Mouse (Mus musculus): ENCODE measurements at regions not wholly inside any gene's neighbourhood (a gene's known extent, or its start where the extent isn't known, plus 50 kb on each side); places are given as distances from the start of the nearest gene placed in this dataset.

DNA sequence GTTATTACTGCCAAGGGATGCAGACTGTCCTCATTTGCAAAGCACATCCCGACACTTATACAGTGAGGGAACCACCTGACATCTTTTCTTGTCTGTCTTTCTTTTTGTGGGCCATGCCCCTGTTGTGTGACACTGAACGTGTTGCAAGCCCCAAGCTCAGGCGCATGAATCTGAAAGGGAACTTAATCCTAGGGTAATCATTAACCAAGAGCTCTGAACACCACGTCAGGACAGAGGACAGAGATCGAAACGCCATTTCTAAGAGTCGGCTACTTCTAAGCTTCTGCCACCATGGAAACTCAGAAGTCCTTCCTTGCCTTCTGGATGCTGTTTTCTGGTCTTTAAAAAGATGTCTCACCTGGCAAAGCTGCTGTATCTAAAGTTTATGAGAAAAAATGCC, 170.3 kb upstream of the Klf14 start:
- no peaks in the 10 kb centered on the region for H3K36me3 ChIP-seq (ENCODE audit: control insufficient read depth, insufficient read depth, low read length)
- H3K4me3 ChIP-seq (ENCODE audit: low read depth, low read length) = no peak overlapping the region
- H3K27me3 ChIP-seq (ENCODE audit: control insufficient read depth, insufficient read depth, low read length) = no peaks in the 10 kb centered on the region
- WGBS = 65% methylated on average over 7 of the region's 7 CpGs
- H3K27ac ChIP-seq (ENCODE audit: low read length) = peak overlapping the region; percentile 48; the same call in 1 of the 2 replicates
- no peak overlapping the region for H3K4me2 ChIP-seq (replicated peaks; ENCODE audit: low read depth, low read length)
- no peaks in the 10 kb centered on the region for H3K4me1 ChIP-seq (ENCODE audit: control insufficient read depth, insufficient read depth, low read length)
- ATAC-seq (ENCODE audit: insufficient number of reproducible peaks, insufficient read depth, low FRiP score, low read depth) = peak; percentile 81
- H3K9ac ChIP-seq (replicated peaks; ENCODE audit: low read depth, low read length) = no peak overlapping the region
- H3K9me3 ChIP-seq (ENCODE audit: control insufficient read depth, low read depth, low read length) = no peaks in the 10 kb centered on the region

GRCm38 (mm10) chr6:31129987-31130386, 171.1 kb upstream of the Klf14 start:
- Histone ChIP-seq H3K9ac (replicated peaks; ENCODE audit: low read depth, low read length) (no peak overlapping the region), H3K4me1 (ENCODE audit: control insufficient read depth, insufficient read depth, low read length) (no peaks in the 10 kb centered on the region), H3K27ac (ENCODE audit: low read length) (no peak overlapping the region), H3K9me3 (ENCODE audit: control insufficient read depth, low read depth, low read length) (no peaks in the 10 kb centered on the region), H3K4me3 (ENCODE audit: low read depth, low read length) (no peak overlapping the region), H3K27me3 (ENCODE audit: control insufficient read depth, insufficient read depth, low read length) (no peaks in the 10 kb centered on the region), H3K36me3 (ENCODE audit: control insufficient read depth, insufficient read depth, low read length) (no peaks in the 10 kb centered on the region), H3K4me2 (replicated peaks; ENCODE audit: low read depth, low read length) (no peak overlapping the region)
- WGBS = 76% methylated on average over 7 of the region's 7 CpGs
- ATAC-seq (ENCODE audit: insufficient number of reproducible peaks, insufficient read depth, low FRiP score, low read depth) = no peak

DNA sequence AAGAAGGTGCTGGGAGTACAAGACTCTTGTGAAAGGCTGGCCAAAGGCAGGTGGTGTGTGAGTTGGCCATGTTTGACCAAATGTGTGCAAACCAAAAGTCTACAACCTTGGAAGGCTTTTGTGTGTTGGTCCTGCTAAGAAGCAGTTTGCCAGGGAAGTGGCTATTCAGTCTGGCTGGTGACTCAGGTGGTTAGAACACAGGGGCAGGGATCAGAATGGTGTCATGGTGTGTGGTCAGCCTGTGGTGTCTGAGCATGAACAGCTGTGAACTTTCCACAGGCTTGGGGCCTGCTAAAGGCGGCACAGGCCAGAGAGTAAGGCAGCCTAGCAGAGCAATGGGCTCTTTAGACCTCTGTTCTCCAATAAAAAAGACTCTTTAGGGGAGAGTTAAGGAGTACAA, 171.6 kb upstream of the Klf14 start:
- Histone ChIP-seq H3K4me1 (ENCODE audit: control insufficient read depth, insufficient read depth, low read length) (no peaks in the 10 kb centered on the region), H3K27me3 (ENCODE audit: control insufficient read depth, insufficient read depth, low read length) (no peaks in the 10 kb centered on the region), H3K4me3 (ENCODE audit: low read depth, low read length) (no peak overlapping the region), H3K27ac (ENCODE audit: low read length) (no peak overlapping the region), H3K36me3 (ENCODE audit: control insufficient read depth, insufficient read depth, low read length) (no peaks in the 10 kb centered on the region), H3K9me3 (ENCODE audit: control insufficient read depth, low read depth, low read length) (no peaks in the 10 kb centered on the region), H3K9ac (replicated peaks; ENCODE audit: low read depth, low read length) (no peak overlapping the region), H3K4me2 (replicated peaks; ENCODE audit: low read depth, low read length) (no peak overlapping the region)
- WGBS = 88% methylated on average over 1 of the region's 1 CpGs
- ATAC-seq (ENCODE audit: insufficient number of reproducible peaks, insufficient read depth, low FRiP score, low read depth) = no peak

- Histone ChIP-seq H3K27me3 (ENCODE audit: control insufficient read depth, insufficient read depth, low read length) (no peaks in the 10 kb centered on the region), H3K4me1 (ENCODE audit: control insufficient read depth, insufficient read depth, low read length) (no peaks in the 10 kb centered on the region), H3K4me3 (ENCODE audit: low read depth, low read length) (no peak overlapping the region), H3K27ac (ENCODE audit: low read length) (no peak overlapping the region), H3K4me2 (replicated peaks; ENCODE audit: low read depth, low read length) (no peak overlapping the region), H3K9me3 (ENCODE audit: control insufficient read depth, low read depth, low read length) (no peaks in the 10 kb centered on the region), H3K9ac (replicated peaks; ENCODE audit: low read depth, low read length) (no peak overlapping the region), H3K36me3 (ENCODE audit: control insufficient read depth, insufficient read depth, low read length) (no peaks in the 10 kb centered on the region)
- no peak for ATAC-seq (ENCODE audit: insufficient number of reproducible peaks, insufficient read depth, low FRiP score, low read depth)
- 80% methylated on average over 9 of the region's 9 CpGs for WGBS
Measured at GRCm38 (mm10) chr6:31131716-31132115, 172.8 kb upstream of the Klf14 start.

DNA sequence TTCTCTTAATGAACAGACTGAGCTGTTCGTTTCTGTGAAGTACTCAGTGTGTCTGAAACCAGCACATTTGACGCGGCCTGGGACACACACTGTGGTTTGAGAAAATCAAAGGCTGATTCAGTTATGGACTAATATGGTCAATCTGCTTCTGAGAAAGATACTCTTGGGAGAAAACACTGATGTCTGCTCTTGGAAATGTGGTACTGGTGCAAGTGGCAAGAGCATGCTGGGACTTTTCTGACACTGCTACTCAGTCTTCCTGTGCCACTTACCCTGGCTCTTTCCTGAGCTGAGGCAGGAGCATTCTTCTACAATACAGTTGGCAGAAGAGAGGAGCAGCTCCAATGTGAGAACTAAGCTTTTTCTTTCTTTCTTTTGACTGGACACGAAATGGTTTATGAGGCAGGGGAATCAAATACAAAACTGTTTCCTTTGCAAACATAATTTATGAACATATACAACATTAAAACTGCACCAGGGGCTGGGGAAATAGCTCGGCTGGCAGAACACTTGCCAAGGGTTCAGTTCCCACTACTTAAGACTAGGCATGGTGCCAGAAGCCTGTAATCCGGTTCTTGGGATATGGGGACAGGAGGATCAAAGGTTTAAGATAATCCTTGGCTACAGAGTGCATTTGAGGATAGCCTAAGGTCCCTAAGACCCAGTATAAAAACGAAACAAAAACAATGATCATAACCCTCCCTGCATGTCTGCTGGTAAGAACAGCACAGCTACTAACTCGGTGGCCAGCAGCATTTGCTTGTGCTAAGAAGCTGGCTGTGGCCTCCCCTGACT, 173.7 kb upstream of the Klf14 start:
- ATAC-seq (ENCODE audit: insufficient number of reproducible peaks, insufficient read depth, low FRiP score, low read depth) = no peak
- H3K27ac ChIP-seq (ENCODE audit: low read length) = no peak overlapping the region
- WGBS = 66% methylated on average over 8 of the region's 8 CpGs

GRCm38 (mm10) chr6:31133896-31134735, 175.2 kb upstream of the Klf14 start:
- 64% methylated on average over 11 of the region's 11 CpGs for WGBS
- H3K4me2 ChIP-seq (replicated peaks; ENCODE audit: low read depth, low read length) = no peak overlapping the region
- ATAC-seq (ENCODE audit: insufficient number of reproducible peaks, insufficient read depth, low FRiP score, low read depth) = peak; percentile 56; the same call in 1 of the 2 replicates
- no peaks in the 10 kb centered on the region for H3K9me3 ChIP-seq (ENCODE audit: control insufficient read depth, low read depth, low read length)
- no peaks in the 10 kb centered on the region for H3K4me1 ChIP-seq (ENCODE audit: control insufficient read depth, insufficient read depth, low read length)
- no peak overlapping the region for H3K4me3 ChIP-seq (ENCODE audit: low read depth, low read length)
- no peak overlapping the region for H3K9ac ChIP-seq (replicated peaks; ENCODE audit: low read depth, low read length)
- H3K27ac ChIP-seq (ENCODE audit: low read length) = peak overlapping the region; percentile 67
- H3K27me3 ChIP-seq (ENCODE audit: control insufficient read depth, insufficient read depth, low read length) = no peaks in the 10 kb centered on the region
- no peaks in the 10 kb centered on the region for H3K36me3 ChIP-seq (ENCODE audit: control insufficient read depth, insufficient read depth, low read length)

More for the DNA sequence above, 173.7 kb upstream of the Klf14 start:
- H3K36me3 ChIP-seq (ENCODE audit: control insufficient read depth, insufficient read depth, low read length) = no peaks in the 10 kb centered on the region
- no peaks in the 10 kb centered on the region for H3K27me3 ChIP-seq (ENCODE audit: control insufficient read depth, insufficient read depth, low read length)
- H3K4me2 ChIP-seq (replicated peaks; ENCODE audit: low read depth, low read length) = no peak overlapping the region
- no peaks in the 10 kb centered on the region for H3K4me1 ChIP-seq (ENCODE audit: control insufficient read depth, insufficient read depth, low read length)
- no peak overlapping the region for H3K4me3 ChIP-seq (ENCODE audit: low read depth, low read length)
- no peak overlapping the region for H3K9ac ChIP-seq (replicated peaks; ENCODE audit: low read depth, low read length)
- no peaks in the 10 kb centered on the region for H3K9me3 ChIP-seq (ENCODE audit: control insufficient read depth, low read depth, low read length)

- no peak for ATAC-seq (ENCODE audit: insufficient number of reproducible peaks, insufficient read depth, low FRiP score, low read depth)
- 73% methylated on average over 8 of the region's 8 CpGs for whole genome bisulfite sequencing
- H3K27ac ChIP-seq (ENCODE audit: low read length) = peak overlapping the region; percentile 58; the same call in 1 of the 2 replicates
Measured at GRCm38 (mm10) chr6:31134736-31135077, 175.8 kb upstream of the Klf14 start.

DNA sequence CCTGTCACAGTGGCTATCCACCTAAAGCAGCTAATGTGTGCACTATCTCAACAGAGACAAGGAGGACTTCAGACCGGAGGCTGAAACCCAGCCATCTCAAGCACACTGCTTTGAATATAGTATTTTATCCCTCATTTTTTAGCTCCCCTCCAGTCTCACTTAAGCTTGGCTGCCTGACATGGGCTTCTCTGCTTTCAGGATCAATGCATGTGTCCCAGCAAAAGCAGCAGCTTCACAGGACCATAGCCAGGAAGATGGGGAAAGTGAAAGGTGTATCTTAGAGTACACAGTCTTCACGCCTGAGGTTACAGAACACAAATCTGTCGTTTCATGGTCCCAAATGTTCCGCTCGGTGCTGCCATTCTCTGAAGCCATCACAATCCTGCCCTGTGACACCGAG, 176.7 kb upstream of the Klf14 start:
- ATAC-seq (ENCODE audit: insufficient number of reproducible peaks, insufficient read depth, low FRiP score, low read depth) = no peak
- no peaks in the 10 kb centered on the region for H3K4me1 ChIP-seq (ENCODE audit: control insufficient read depth, insufficient read depth, low read length)
- H3K4me3 ChIP-seq (ENCODE audit: low read depth, low read length) = no peak overlapping the region
- no peak overlapping the region for H3K27ac ChIP-seq (ENCODE audit: low read length)
- H3K9me3 ChIP-seq (ENCODE audit: control insufficient read depth, low read depth, low read length) = no peaks in the 10 kb centered on the region
- H3K36me3 ChIP-seq (ENCODE audit: control insufficient read depth, insufficient read depth, low read length) = no peaks in the 10 kb centered on the region
- 85% methylated on average over 6 of the region's 6 CpGs for WGBS
- H3K27me3 ChIP-seq (ENCODE audit: control insufficient read depth, insufficient read depth, low read length) = no peaks in the 10 kb centered on the region
- no peak overlapping the region for H3K9ac ChIP-seq (replicated peaks; ENCODE audit: low read depth, low read length)
- no peak overlapping the region for H3K4me2 ChIP-seq (replicated peaks; ENCODE audit: low read depth, low read length)

More at GRCm38 (mm10) chr6:31134736-31135077, 175.8 kb upstream of the Klf14 start:
- no peaks in the 10 kb centered on the region for H3K36me3 ChIP-seq (ENCODE audit: control insufficient read depth, insufficient read depth, low read length)
- H3K4me3 ChIP-seq (ENCODE audit: low read depth, low read length) = no peak overlapping the region
- no peaks in the 10 kb centered on the region for H3K27me3 ChIP-seq (ENCODE audit: control insufficient read depth, insufficient read depth, low read length)
- no peak overlapping the region for H3K4me2 ChIP-seq (replicated peaks; ENCODE audit: low read depth, low read length)
- no peaks in the 10 kb centered on the region for H3K9me3 ChIP-seq (ENCODE audit: control insufficient read depth, low read depth, low read length)
- no peak overlapping the region for H3K9ac ChIP-seq (replicated peaks; ENCODE audit: low read depth, low read length)
- no peaks in the 10 kb centered on the region for H3K4me1 ChIP-seq (ENCODE audit: control insufficient read depth, insufficient read depth, low read length)

Data from stomach, embryonic 14.5 days (tissue).